In the genomic region with DNA sequence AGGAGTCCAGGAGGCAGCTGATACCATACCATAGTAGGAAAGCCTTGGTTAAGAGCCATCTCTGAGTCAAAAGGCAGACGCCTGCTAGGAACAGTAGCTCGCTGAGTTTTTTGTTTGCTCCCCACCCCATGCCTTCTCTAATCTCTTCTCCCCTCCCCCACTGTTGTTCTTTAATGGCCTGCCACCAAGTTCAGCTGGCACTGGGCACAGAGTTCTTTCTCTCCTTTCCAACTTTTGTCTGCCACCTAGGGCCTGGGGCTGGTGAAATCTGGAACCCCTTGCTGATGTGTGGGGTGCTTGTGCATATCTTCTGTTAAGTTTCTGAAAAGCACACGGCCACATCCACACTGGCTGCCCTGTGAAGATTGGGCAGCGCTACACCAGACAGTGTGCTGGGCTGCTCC, we compare ENCODE assay signal across 12 mouse cellular contexts.
DNase-seq lines count a peak whose midpoint lies in the region; ATAC-seq lines count a peak whose summit lies in the region.
"Had no signal": no experiment of that assay in that cellular context is flagged by ENCODE, and none has a peak within 500 bp of the region (broad histone marks: within the 10 kb centered on the region; RNA-seq: fewer than 3 reads in every experiment).

No protein-coding gene starts in this region.

- H3K4me3 ChIP-seq in midbrain, embryonic 14.5 days (replicated peaks; ENCODE audit: low read depth, low read length) = no peak overlapping the region
- H3K4me3 ChIP-seq in kidney, embryonic 14.5 days (ENCODE audit: low read length) = no peak overlapping the region

- ATAC-seq in midbrain, embryonic 14.5 days (ENCODE audit: low FRiP score, low TSS enrichment) = peak; percentile 55
- ATAC-seq in kidney, embryonic 14.5 days (ENCODE audit: low FRiP score, low TSS enrichment) = no peak

- H3K36me3 ChIP-seq in midbrain, embryonic 14.5 days (ENCODE audit: control insufficient read depth, insufficient read depth, low read length) = no peaks in the 10 kb centered on the region
- no peaks in the 10 kb centered on the region for H3K36me3 ChIP-seq in kidney, embryonic 14.5 days (ENCODE audit: control insufficient read depth, insufficient read depth, low read length)

- H3K27ac ChIP-seq in midbrain, embryonic 14.5 days (replicated peaks; ENCODE audit: low read depth, low read length) = peak overlapping the region; percentile 14; the same call in 1 of the 2 replicates
- H3K27ac ChIP-seq in kidney, embryonic 14.5 days (ENCODE audit: low read depth, low read length) = no peak overlapping the region
- H3K27ac ChIP-seq: kidney, postnatal 0 days; macrophage had no signal

- DNase-seq in embryo, embryonic 11 days = peak; percentile 39
- DNase-seq in embryo, embryonic 10 days (ENCODE audit: low spot score) = no peak
- peak; percentile 34 for DNase-seq in adipocyte (ENCODE audit: low spot score)
- DNase-seq in gonadal fat pad, adult 2 months (ENCODE audit: low read depth) = peak; percentile 8
- DNase-seq in midbrain, embryonic 14.5 days = peak; percentile 60
- DNase-seq in spleen, postnatal 10 days (ENCODE audit: low spot score in 2 of 2) = no peak
- no peak for DNase-seq in kidney, adult 9 months
- DNase-seq: adrenal gland, postnatal 36 days; cerebellum, adult 9-11 months had no signal

- H3K4me2 ChIP-seq in midbrain, embryonic 14.5 days (ENCODE audit: low read length) = no peak overlapping the region
- no peak overlapping the region for H3K4me2 ChIP-seq in kidney, embryonic 14.5 days (replicated peaks; ENCODE audit: low read depth, low read length)

- WGBS in midbrain, embryonic 14.5 days = 23% methylated on average over 4 of the region's 4 CpGs
- 48% methylated on average over 4 of the region's 4 CpGs for WGBS in kidney, embryonic 14.5 days

- peaks cover 13% of the 10 kb centered on the region for H3K4me1 ChIP-seq in midbrain, embryonic 14.5 days (ENCODE audit: control insufficient read depth, insufficient read depth, low read length)
- no peaks in the 10 kb centered on the region for H3K4me1 ChIP-seq in kidney, embryonic 14.5 days (ENCODE audit: control insufficient read depth, insufficient read depth, low read length)

- H3K27me3 ChIP-seq in midbrain, embryonic 14.5 days (ENCODE audit: control insufficient read depth, insufficient read depth, low read length) = no peaks in the 10 kb centered on the region
- no peaks in the 10 kb centered on the region for H3K27me3 ChIP-seq in kidney, embryonic 14.5 days (ENCODE audit: control insufficient read depth, insufficient read depth, low read length)

- no peak overlapping the region for H3K9ac ChIP-seq in midbrain, embryonic 14.5 days (replicated peaks; ENCODE audit: low read length)
- no peak overlapping the region for H3K9ac ChIP-seq in kidney, embryonic 14.5 days (ENCODE audit: low read depth, low read length)

- no peaks in the 10 kb centered on the region for H3K9me3 ChIP-seq in midbrain, embryonic 14.5 days (ENCODE audit: control insufficient read depth, low read length)
- H3K9me3 ChIP-seq in kidney, embryonic 14.5 days (ENCODE audit: control insufficient read depth, low read length) = no peaks in the 10 kb centered on the region

Comparison
In these comparisons a context has a peak if more than half of its experiments do, and no peak if none do; other contexts are left out.
1. DNase-seq: peak in embryo, embryonic 11 days (single experiment), adipocyte (single experiment), gonadal fat pad, adult 2 months (single experiment) and midbrain, embryonic 14.5 days (single experiment); none in embryo, embryonic 10 days (single experiment), spleen, postnatal 10 days (0 of 2) and kidney, adult 9 months (single experiment).